Mouse (Mus musculus) forebrain, postnatal 0 days (tissue): ENCODE measurements at regions not wholly inside any gene's neighbourhood (a gene's known extent, or its start where the extent isn't known, plus 50 kb on each side); places are given as distances from the start of the nearest gene placed in this dataset.

Source experiments
- ATAC-seq: fragments of 200-750 bp; cut with Nextera tagmentation; 2 replicates; pipeline ENCODE4 v1.8.0; 2017; ENCODE audit warnings: mild to moderate bottlenecking, moderate library complexity
- DNase-seq: peaks from one replicate; pipeline ENCODE4 v3.0.0-alpha.2; 2015
- H3K27ac ChIP-seq: fragments of 300-500 bp; sonication (generic); 2 replicates; pipeline ENCODE4 v1.5.1; 2014; ENCODE audit warnings: low read depth, mild to moderate bottlenecking, antibody characterized with exemption, low read length, moderate library complexity, mixed read lengths
- H3K27me3 ChIP-seq: fragments of 300-500 bp; sonication (generic); 2 replicates; pipeline ENCODE4 v1.6.1; 2014; ENCODE audit warnings: mild to moderate bottlenecking, low read length, mixed read lengths; ENCODE audit not compliant: insufficient read depth
- H3K36me3 ChIP-seq: fragments of 300-500 bp; sonication (generic); 2 replicates; pipeline ENCODE4 v1.6.1; 2014; ENCODE audit warnings: mild to moderate bottlenecking, moderate library complexity; ENCODE audit not compliant: insufficient read depth
- H3K4me1 ChIP-seq: fragments of 300-500 bp; sonication (generic); 2 replicates; pipeline ENCODE4 v1.6.1; 2014; ENCODE audit warnings: antibody characterized with exemption; ENCODE audit not compliant: insufficient read depth
- H3K4me2 ChIP-seq: fragments of 300-500 bp; sonication (generic); 2 replicates; pipeline ENCODE4 v1.6.1; 2014; ENCODE audit warnings: low read depth, mild to moderate bottlenecking, moderate library complexity
- H3K4me3 ChIP-seq: fragments of 300-500 bp; sonication (generic); 2 replicates; pipeline ENCODE4 v1.5.1; 2014; ENCODE audit warnings: low read depth, low read length, mixed read lengths
- H3K9ac ChIP-seq: fragments of 300-500 bp; sonication (generic); 2 replicates; pipeline ENCODE4 v1.6.1; 2014; ENCODE audit warnings: mild to moderate bottlenecking
- H3K9me3 ChIP-seq: fragments of 300-500 bp; sonication (generic); 2 replicates; pipeline ENCODE4 v1.6.1; 2016; ENCODE audit warnings: low read length
- CTCF ChIP-seq: sonication (generic); IDR thresholded peaks from 2 replicates; pipeline ENCODE4 v1.5.1; 2016; ENCODE audit warnings: antibody characterized with exemption, control low read depth, low read depth
- WGBS: fragments of 180-500 bp; shearing (Covaris S2); extraction: QIAGEN DNeasy Blood & Tissue Kit; methylation state at CpG from one replicate; pipeline ENCODE4 v1.1.7; 2014; 5-methylcytosine and 5-hydroxymethylcytosine counted together

DNA sequence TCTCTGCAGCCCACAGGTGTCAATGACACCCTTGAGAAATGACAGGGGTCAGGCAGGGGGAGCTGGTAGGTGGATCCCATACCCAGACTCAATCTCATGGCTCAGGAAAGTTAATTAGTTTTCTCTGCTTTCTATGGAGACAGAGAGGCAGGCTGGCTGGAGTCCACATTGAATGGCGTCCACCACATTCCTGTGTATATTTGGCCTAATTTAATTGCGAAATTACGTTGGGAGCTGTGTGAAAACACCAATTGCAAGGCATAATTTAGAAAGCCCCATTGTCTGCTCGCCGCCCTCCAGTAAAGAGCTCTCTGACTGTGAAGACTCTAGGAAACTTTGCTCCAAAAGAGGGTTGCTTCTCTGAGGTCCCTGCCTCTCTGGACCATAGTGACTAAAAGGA, 211.2 kb downstream of the Ajap1 start:
- Histone ChIP-seq H3K9ac (no peak overlapping the region), H3K4me2 (no peak overlapping the region), H3K36me3 (no peaks in the 10 kb centered on the region), H3K27me3 (no peaks in the 10 kb centered on the region), H3K4me3 (no peak overlapping the region), H3K4me1 (0 out of 2 replicates have a peak, but pooled peaks cover 7% of the 10 kb centered on the region), H3K27ac (no peak overlapping the region), H3K9me3 (no peaks in the 10 kb centered on the region)
- no peak for TF ChIP-seq CTCF
- DNase-seq (no peak), ATAC-seq (no peak)
- 18% methylated on average over 5 of the region's 5 CpGs for WGBS

DNA sequence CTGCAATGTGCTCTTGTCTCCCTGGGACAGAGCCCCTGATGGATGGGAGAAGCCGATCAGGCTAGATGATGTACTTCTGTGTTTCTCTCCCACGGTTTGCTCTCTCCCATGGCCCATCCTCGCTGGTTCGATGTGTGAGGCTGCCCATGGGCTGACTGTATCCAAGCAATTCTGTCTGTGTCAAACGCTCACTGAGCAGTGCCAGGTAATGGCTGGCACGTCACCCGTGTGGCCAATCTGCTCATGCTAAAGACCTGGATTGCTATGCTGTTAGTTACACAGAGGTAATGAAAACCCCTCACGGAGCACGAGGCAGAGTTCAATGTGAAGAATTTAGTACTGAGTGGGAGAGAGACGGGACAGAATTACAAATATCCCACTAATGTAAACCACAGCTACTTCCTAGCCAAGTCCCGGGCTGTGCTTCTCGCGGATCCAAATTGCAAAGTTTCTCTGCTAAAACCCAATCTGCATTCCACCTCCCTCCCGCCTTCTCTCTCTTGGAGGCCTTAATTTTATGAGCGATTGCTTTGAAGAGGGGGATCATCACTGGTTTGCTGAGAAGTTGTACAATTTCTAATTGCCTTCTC, 219.3 kb downstream of the Ajap1 start:
- H3K36me3 ChIP-seq = no peaks in the 10 kb centered on the region
- H3K27ac ChIP-seq = no peak overlapping the region
- no peak overlapping the region for H3K9ac ChIP-seq
- no peaks in the 10 kb centered on the region for H3K27me3 ChIP-seq
- DNase-seq (peak; percentile 25), ATAC-seq (peak; percentile 20; the same call in 1 of the 2 replicates)
- no peaks in the 10 kb centered on the region for H3K9me3 ChIP-seq
- 52% methylated on average over 15 of the region's 15 CpGs for WGBS
- TF ChIP-seq CTCF = no peak
- H3K4me3 ChIP-seq = no peak overlapping the region
- no peaks in the 10 kb centered on the region for H3K4me1 ChIP-seq
- H3K4me2 ChIP-seq = no peak overlapping the region

DNA sequence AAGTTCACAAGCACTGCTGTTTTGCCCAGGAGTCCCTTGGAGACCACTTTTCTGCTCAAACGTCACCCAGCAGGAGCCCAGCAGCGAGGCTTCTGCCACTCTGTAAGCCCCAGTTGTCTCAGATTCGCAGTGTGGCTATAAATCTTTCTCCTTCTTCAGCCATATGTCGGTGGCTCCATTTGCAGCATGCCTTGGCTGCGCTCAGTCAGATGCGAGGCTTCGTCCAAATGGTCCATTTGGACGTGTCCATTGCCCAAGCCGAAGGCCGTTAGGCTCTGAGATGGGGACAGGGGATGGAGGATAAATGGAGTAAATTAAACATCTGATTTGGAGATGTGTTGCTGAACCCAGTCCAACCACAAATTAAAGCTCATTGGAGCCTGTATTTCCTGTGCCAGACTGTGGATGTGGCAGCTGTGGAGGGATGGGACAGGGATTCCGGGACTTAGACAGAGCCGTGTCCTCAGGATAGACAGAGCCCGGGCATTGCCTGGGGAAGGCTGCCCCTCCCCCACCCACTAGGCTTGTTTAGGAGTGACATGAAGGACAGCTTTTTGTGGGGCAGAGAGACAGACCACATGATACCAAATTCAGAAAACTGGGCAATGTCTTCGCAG, 221.6 kb downstream of the Ajap1 start:
- Histone ChIP-seq H3K27me3 (no peaks in the 10 kb centered on the region), H3K4me1 (no peaks in the 10 kb centered on the region), H3K9me3 (no peaks in the 10 kb centered on the region), H3K9ac (no peak overlapping the region), H3K4me2 (no peak overlapping the region), H3K27ac (no peak overlapping the region), H3K4me3 (no peak overlapping the region), H3K36me3 (no peaks in the 10 kb centered on the region)
- 62% methylated on average over 14 of the region's 14 CpGs for WGBS
- DNase-seq = peak; percentile 43
- no peak for TF ChIP-seq CTCF
- ATAC-seq = no peak

DNA sequence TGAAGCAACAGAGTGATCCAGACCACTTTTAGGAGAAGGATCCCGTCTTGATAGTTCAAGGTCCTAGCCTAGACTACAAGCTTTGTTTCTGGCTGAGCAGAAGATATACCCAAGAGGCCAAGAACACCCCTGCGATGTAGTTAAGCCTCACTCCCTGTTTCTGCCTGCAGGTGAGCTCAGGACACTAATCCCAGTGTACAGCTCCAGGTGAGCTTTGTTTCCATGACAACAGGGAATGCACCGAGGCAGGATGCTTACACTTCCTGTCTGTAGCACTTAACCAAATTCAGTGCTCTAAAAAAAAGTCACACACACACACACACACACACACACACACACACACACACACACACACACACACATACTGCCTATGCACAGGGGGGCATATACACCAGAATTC, 230.7 kb downstream of the Ajap1 start:
- DNase-seq (no peak), ATAC-seq (no peak)
- H3K4me2 ChIP-seq = no peak overlapping the region
- H3K36me3 ChIP-seq = no peaks in the 10 kb centered on the region
- H3K4me1 ChIP-seq = peaks cover 5% of the 10 kb centered on the region; the same call in 1 of the 2 replicates
- no peak overlapping the region for H3K4me3 ChIP-seq
- no peak for TF ChIP-seq CTCF
- 61% methylated on average over 3 of the region's 3 CpGs for WGBS
- no peaks in the 10 kb centered on the region for H3K9me3 ChIP-seq
- no peak overlapping the region for H3K9ac ChIP-seq
- H3K27ac ChIP-seq = no peak overlapping the region
- no peaks in the 10 kb centered on the region for H3K27me3 ChIP-seq

DNA sequence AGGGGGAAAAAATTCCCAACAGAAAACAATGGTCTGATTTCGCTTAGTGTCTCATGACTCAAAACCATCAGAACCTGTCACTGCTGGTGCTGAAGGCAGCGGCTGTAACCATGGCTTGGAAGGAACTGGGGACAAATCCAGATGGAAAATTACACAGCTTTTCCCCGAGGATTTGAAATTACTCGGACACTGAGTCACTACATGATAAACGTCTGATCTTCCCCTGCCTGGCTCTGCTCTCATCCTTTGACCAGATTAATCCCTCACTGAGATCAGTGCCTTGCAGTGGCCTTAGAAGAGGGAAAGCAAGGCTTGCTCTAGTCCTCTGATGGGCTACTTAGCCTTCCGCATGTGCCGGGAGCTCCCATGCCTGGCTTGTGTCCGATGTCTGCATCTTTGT, 231.3 kb downstream of the Ajap1 start:
- Histone ChIP-seq H3K4me1 (peaks cover 5% of the 10 kb centered on the region; the same call in 1 of the 2 replicates), H3K4me3 (no peak overlapping the region), H3K27me3 (no peaks in the 10 kb centered on the region), H3K9ac (no peak overlapping the region), H3K4me2 (no peak overlapping the region), H3K27ac (no peak overlapping the region), H3K9me3 (no peaks in the 10 kb centered on the region), H3K36me3 (no peaks in the 10 kb centered on the region)
- no peak for TF ChIP-seq CTCF
- no peak for ATAC-seq
- 38% methylated on average over 8 of the region's 8 CpGs for WGBS
- no peak for DNase-seq

DNA sequence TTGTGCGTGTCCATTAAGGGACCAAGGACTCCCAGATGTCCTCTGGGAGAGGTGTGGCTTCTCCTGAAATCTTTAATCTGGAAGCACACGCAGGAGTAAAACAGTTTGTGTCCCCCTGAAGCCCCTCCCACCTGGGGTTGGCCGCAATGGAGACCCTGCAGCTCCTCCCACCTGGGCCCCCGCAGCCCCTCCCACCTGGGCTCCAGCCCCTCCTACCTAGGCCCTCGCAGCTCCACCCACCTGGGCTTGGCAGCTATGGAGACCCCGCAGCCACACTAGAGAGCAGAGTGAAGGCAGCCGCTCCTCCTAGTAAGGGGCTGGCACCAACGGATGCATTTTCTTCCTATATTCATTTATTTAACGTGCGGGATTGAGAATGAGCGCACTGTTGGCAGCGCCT, 245.9 kb downstream of the Ajap1 start:
- ATAC-seq (no peak), DNase-seq (no peak)
- 12% methylated on average over 12 of the region's 12 CpGs for WGBS
- Histone ChIP-seq H3K4me1 (no peaks in the 10 kb centered on the region), H3K4me3 (no peak overlapping the region), H3K27me3 (no peaks in the 10 kb centered on the region), H3K4me2 (peak overlapping the region; percentile 0; the same call in 1 of the 2 replicates), H3K36me3 (no peaks in the 10 kb centered on the region), H3K27ac (no peak overlapping the region), H3K9me3 (no peaks in the 10 kb centered on the region), H3K9ac (no peak overlapping the region)
- TF ChIP-seq CTCF = no peak

DNA sequence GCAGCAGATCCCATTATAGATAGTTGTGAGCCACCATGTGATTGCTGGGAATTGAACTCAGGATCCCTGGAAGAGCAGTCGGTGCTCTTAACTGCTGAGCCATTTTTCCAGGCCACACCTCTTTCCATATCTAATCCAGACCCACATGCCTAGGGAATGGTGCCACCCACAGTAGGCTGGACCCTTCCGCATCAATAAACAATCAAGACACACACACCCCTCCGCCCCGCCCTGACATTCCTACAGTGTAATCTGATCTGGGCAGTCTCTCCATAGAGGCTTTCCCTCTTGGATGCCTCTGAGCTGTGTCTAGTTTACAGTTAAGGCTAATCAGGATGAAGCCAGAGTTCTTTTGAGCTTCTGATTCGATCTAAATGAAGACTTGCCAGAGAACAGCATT, 248.8 kb downstream of the Ajap1 start:
- DNase-seq (no peak), ATAC-seq (no peak)
- H3K9me3 ChIP-seq = no peaks in the 10 kb centered on the region
- H3K27ac ChIP-seq = no peak overlapping the region
- 75% methylated on average over 5 of the region's 5 CpGs for WGBS
- H3K36me3 ChIP-seq = no peaks in the 10 kb centered on the region
- no peaks in the 10 kb centered on the region for H3K4me1 ChIP-seq
- H3K4me3 ChIP-seq = no peak overlapping the region
- no peak overlapping the region for H3K9ac ChIP-seq
- no peak overlapping the region for H3K4me2 ChIP-seq
- TF ChIP-seq CTCF = no peak
- no peaks in the 10 kb centered on the region for H3K27me3 ChIP-seq
